Mouse (Mus musculus) intestine, postnatal 0 days (tissue): ENCODE measurements around the gene Akt1s1. TPM values are rescaled to one million over a fixed set of nuclear protein-coding genes. Genes with fewer than 3 reads are reported as not detected.

Experiments
- ATAC-seq: fragments of 200-750 bp; cut with Nextera tagmentation; 2 replicates; pipeline ENCODE4 v1.8.0; 2017; ENCODE audit warnings: mild to moderate bottlenecking, moderate TSS enrichment, moderate library complexity
- H3K27ac ChIP-seq: fragments of 300-500 bp; sonication (generic); 2 replicates; pipeline ENCODE4 v1.5.1; 2014; ENCODE audit warnings: mild to moderate bottlenecking, low read depth, low read length, moderate library complexity
- H3K27me3 ChIP-seq: fragments of 300-500 bp; sonication (generic); replicated peaks from 2 replicates; pipeline ENCODE4 v1.6.1; 2014; ENCODE audit warnings: low read length, mixed read lengths; ENCODE audit not compliant: control insufficient read depth, insufficient read depth
- H3K36me3 ChIP-seq: fragments of 300-500 bp; sonication (generic); 2 replicates; pipeline ENCODE4 v1.6.1; 2014; ENCODE audit warnings: mild to moderate bottlenecking, moderate library complexity; ENCODE audit not compliant: control insufficient read depth, insufficient read depth
- H3K4me1 ChIP-seq: fragments of 300-500 bp; sonication (generic); replicated peaks from 2 replicates; pipeline ENCODE4 v1.6.1; 2014; ENCODE audit warnings: antibody characterized with exemption, low read length, mixed read lengths; ENCODE audit not compliant: control insufficient read depth, insufficient read depth
- H3K4me2 ChIP-seq: fragments of 300-500 bp; sonication (generic); replicated peaks from 2 replicates; pipeline ENCODE4 v1.6.1; 2014; ENCODE audit warnings: low read depth, mild to moderate bottlenecking, moderate library complexity
- H3K4me3 ChIP-seq: fragments of 300-500 bp; sonication (generic); 2 replicates; pipeline ENCODE4 v1.5.1; 2014; ENCODE audit warnings: low read depth, low read length
- H3K9ac ChIP-seq: fragments of 300-500 bp; sonication (generic); 2 replicates; pipeline ENCODE4 v1.6.1; 2014; ENCODE audit warnings: mild to moderate bottlenecking, low read depth, low read length
- H3K9me3 ChIP-seq: fragments of 300-500 bp; sonication (generic); 2 replicates; pipeline ENCODE4 v1.6.1; 2016; ENCODE audit warnings: mixed run types; ENCODE audit not compliant: control insufficient read depth
- CTCF ChIP-seq: sonication (generic); IDR thresholded peaks from 2 replicates; pipeline ENCODE4 v1.5.1; 2016; ENCODE audit warnings: low read depth, mild to moderate bottlenecking, control low read depth, antibody characterized with exemption, moderate library complexity
- WGBS: fragments of 180-500 bp; shearing (Covaris S2); extraction: QIAGEN DNeasy Blood & Tissue Kit; methylation state at CpG from one replicate; pipeline ENCODE4 v1.1.7; 2014; 5-methylcytosine and 5-hydroxymethylcytosine counted together
- polyA plus RNA-seq: library from polyadenylated mRNA; unstranded; fragments of >200 nt; fragmentation: Nextera tagmentation; extraction: Ambion mirVana; gene quantifications from 2 replicates; pipeline ENCODE4 v1.2.1, GENCODE M21; 2015

Akt1s1 gene
- polyA plus RNA-seq, 1 experiment from 2014 or later = 76.5 TPM

DNA sequence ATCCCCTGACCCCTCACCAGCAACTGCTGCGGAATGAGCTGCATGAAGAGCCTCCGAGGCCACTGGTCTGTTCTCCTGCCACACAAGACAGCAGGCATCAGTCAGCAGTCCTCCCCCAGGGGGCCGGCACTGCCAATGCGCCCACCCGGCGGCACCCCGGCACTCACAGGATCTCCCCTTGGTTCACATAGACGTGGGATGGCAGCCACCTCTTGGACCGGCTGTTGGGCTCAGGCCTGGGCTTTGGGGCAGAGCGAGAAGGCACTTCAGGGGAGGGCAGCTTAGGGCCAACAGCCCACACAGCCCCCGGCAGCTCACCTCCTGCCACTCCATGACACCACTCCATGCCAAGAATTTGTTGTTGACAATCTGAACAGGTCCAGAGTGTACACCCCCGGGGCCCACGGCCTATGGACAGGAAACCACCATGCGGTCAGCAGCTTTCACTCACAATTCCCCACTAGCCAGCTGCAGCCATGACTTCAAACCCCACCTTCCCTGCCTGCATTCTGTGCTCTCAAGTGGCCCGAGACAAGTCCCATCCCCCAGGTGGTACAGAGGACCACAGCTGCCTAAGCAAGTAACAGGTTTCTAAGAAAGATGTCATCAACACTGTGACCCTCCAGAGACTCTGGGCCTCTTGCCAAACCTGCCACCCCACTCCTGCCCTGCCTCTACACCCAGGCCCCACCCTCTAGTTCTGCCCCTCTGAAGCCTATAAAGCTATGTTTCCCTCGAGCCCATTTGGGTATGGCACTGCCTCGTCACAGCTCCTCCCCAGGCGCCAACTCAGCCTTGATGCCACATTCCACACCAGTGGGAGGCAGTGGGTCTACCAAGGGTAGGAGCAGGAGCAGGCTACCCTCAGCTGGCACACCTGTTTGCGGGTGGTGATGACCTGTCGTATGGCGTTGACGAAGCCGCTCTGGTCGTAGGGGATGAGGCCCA lies 16.1 kb downstream of the Akt1s1 start:
- Histone ChIP-seq H3K9me3 (no peaks in the 10 kb centered on the region), H3K36me3 (peaks cover 42% of the 10 kb centered on the region), H3K4me2 (no peak overlapping the region), H3K27me3 (no peaks in the 10 kb centered on the region), H3K4me1 (peaks cover 27% of the 10 kb centered on the region), H3K4me3 (no peak overlapping the region), H3K9ac (no peak overlapping the region), H3K27ac (0 out of 2 replicates have a peak overlapping the region, but pooled peaks have one; percentile 21)
- 78% methylated on average over 24 of the region's 24 CpGs for WGBS
- TF ChIP-seq CTCF = no peak
- ATAC-seq = no peak

DNA sequence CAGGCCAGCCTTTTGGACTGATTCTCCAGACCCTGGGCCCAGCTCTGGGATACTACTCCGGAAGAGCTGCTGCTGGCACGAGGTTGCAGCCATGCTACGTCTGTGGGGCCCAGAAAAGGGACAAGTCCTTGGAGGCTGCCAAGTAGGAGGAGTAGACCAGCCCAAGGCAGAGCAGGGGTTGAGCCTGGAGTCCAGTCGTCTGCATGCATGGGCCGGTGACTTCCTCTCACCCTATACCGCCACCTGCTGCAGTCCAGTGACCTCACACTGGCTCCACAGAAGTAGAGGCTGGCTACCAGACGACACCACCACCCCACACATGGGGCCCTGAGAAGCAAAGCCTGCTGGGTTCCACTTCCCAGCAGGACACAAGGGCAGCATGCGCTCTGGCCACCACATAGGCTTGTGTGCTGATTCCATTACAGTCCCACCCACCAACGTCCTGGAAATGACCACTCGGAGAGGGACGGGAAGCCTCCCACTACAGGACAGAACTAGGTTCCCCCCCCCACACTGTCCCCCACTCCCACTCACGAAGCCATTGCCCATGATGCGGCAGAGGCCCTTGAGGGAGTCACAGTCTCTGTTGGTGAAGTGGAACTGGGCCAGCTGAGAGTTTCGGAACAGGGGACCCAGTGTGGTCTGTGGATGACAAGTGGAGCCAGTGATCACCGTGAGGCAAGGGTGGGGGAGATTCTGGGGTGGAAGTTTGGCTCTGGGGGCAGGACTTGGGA lies 17.7 kb downstream of the Akt1s1 start:
- Histone ChIP-seq H3K27ac (peak overlapping the region; percentile 37), H3K4me2 (peak overlapping the region; percentile 79), H3K4me1 (peaks cover 27% of the 10 kb centered on the region), H3K4me3 (peak overlapping the region; percentile 1; the same call in 1 of the 2 replicates), H3K36me3 (peaks cover 38% of the 10 kb centered on the region), H3K9me3 (no peaks in the 10 kb centered on the region), H3K9ac (peak overlapping the region; percentile 45), H3K27me3 (no peaks in the 10 kb centered on the region)
- WGBS = 29% methylated on average over 15 of the region's 15 CpGs
- peak; percentile 29 for ATAC-seq
- peak; percentile 64 for TF ChIP-seq CTCF

DNA sequence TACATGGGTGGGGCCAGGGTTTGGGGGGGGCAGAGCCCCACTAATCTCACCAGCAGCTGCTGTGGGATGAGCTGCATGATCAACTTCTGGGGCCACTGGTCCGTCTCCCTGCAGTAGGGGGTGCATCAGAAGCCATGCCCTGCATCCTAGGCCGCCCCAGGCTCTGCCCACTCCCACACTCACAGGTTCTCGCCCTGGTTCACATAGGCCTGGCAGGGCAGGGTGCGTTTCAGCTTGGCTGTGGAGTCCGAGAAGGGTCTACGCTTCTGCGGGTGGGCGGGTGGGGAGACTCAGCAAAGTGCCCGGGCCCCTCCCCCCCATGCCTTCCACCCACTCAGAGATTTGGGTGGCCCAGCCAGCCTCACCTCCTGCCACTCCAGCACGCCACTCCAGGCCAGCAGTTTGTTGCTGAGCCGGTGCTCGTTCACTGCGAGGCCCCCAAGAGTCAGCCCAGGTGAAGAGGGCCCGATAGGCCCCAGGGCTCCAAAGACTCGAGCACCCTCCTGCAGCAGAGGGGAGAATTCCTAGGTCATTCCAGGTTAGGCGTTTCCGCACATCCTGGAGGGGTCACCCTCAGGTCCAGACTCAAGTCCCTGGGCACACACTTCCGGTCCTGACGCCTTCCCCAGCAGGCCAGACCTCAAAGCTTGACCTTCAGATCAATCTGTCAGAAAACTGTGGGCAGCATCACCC lies 18.4 kb downstream of the Akt1s1 start:
- peak overlapping the region; percentile 86; the same call in 1 of the 2 replicates for H3K4me3 ChIP-seq
- H3K36me3 ChIP-seq = peaks cover 31% of the 10 kb centered on the region
- WGBS = 58% methylated on average over 18 of the region's 19 CpGs
- peak overlapping the region; percentile 79 for H3K4me2 ChIP-seq
- H3K27ac ChIP-seq = 0 out of 2 replicates have a peak overlapping the region, but pooled peaks have one; percentile 37
- H3K9ac ChIP-seq = no peak overlapping the region
- no peak for ATAC-seq
- H3K27me3 ChIP-seq = no peaks in the 10 kb centered on the region
- H3K4me1 ChIP-seq = peaks cover 27% of the 10 kb centered on the region
- no peaks in the 10 kb centered on the region for H3K9me3 ChIP-seq
- no peak for TF ChIP-seq CTCF

DNA sequence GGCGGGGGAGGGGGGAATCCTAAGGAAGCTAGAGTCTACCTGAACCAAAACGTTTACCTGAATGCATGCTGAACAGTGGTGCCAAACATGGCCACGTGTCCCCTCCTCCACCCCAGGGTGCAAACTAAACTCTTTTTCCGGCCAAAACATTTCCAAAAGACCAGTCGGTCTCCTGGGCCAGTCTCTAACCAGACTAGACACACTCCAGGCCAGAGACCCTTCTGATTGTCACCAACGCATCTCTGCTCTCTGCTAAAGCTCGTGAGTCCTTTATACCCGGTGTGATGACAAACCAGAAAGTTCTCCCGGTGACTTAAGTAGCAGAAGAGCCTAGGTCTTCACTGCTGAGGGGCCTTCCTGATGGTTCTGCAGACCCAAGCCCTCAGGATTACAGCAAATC lies 19.0 kb downstream of the Akt1s1 start:
- no peak overlapping the region for H3K9ac ChIP-seq
- H3K4me1 ChIP-seq = peaks cover 27% of the 10 kb centered on the region
- H3K9me3 ChIP-seq = no peaks in the 10 kb centered on the region
- no peak for TF ChIP-seq CTCF
- H3K27ac ChIP-seq = no peak overlapping the region
- H3K4me3 ChIP-seq = peak overlapping the region; percentile 86
- ATAC-seq = no peak
- no peaks in the 10 kb centered on the region for H3K27me3 ChIP-seq
- peak overlapping the region; percentile 79 for H3K4me2 ChIP-seq
- 41% methylated on average over 9 of the region's 9 CpGs for WGBS
- H3K36me3 ChIP-seq = peaks cover 25% of the 10 kb centered on the region

DNA sequence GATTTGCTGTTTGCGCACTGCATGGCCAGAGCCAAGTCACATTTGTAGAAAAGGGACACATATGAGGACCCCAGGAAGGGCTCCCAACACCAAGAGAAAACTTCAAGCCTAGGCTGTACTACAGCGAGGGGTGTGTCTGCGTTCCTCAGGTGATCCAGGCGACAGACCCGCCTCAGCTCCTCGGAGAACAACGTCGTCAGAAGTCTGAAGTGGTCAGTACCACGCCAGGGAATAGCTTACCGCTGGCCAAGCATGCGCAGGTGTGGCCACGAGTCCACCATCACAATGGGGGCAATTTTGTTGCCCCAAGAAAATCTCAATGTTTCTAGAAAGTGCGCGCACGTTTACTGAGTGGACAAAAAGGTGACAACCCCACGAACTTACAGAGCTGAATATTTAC lies 19.7 kb downstream of the Akt1s1 start:
- Histone ChIP-seq H3K4me3 (peak overlapping the region; percentile 86), H3K27ac (peak overlapping the region; percentile 98), H3K4me2 (peak overlapping the region; percentile 79), H3K9me3 (no peaks in the 10 kb centered on the region), H3K9ac (peak overlapping the region; percentile 95; the same call in 1 of the 2 replicates), H3K4me1 (peaks cover 27% of the 10 kb centered on the region), H3K36me3 (peaks cover 18% of the 10 kb centered on the region), H3K27me3 (no peaks in the 10 kb centered on the region)
- ATAC-seq = no peak
- TF ChIP-seq CTCF = no peak
- 6% methylated on average over 16 of the region's 16 CpGs for WGBS
